Mouse (Mus musculus): ENCODE measurements around the gene Zbp1.

DNA sequence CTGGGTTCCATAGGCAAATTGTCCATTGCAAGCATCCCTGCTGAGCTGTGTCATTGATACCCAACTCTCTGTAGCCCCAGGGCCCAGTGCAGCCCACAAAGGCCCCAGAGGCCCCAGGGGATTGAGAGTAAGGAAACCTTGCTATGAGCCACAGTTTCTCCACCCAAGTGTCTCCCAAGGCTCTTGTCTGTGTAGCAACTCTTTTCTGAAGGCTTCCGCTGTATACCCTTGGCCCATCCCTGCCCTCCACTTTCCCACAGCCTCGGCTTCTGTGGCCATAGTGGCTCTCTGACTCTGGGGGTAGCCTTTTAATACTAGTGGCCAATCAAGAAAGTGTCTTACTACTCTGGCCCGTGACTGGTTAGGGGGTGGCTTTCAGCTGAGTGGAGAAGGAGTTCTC is 15.0 kb downstream of the Zbp1 start:
- TF ChIP-seq CTCF (IDR thresholded peaks at IDR 0.05; ENCODE audit: low read depth) (no peak), EP300 (IDR thresholded peaks at IDR 0.05; ENCODE audit: low read depth) (no peak)

All from liver, postnatal 0 days (tissue).